Mouse (Mus musculus): ENCODE results near the gene Ctdnep1.
A peak's percentile ranks its signal among the peaks of the same experiment; 100 is the strongest.
"Not testable (repeated sequence)": the region's sequence is repeated elsewhere in the genome, so short reads cannot be mapped to it uniquely, and the experiment has no call there.

Ctdnep1 gene

GRCm38 (mm10) chr11:70012931-70013330 is 32.0 kb downstream of the Ctdnep1 start:
- no peak for DNase-seq (ENCODE audit: low spot score)

GRCm38 (mm10) chr11:70013408-70013807 is 32.5 kb downstream of the Ctdnep1 start:
- DNase-seq (ENCODE audit: low spot score) = no peak

GRCm38 (mm10) chr11:70014051-70014450 is 33.1 kb downstream of the Ctdnep1 start:
- DNase-seq (ENCODE audit: low spot score) = no peak

GRCm38 (mm10) chr11:70014880-70015558 is 34.1 kb downstream of the Ctdnep1 start, which contains the start of gene Acadvl:
Acadvl (minus strand) TSS chr11:70015411.
- peak; percentile 83 for DNase-seq (ENCODE audit: low spot score)

DNA sequence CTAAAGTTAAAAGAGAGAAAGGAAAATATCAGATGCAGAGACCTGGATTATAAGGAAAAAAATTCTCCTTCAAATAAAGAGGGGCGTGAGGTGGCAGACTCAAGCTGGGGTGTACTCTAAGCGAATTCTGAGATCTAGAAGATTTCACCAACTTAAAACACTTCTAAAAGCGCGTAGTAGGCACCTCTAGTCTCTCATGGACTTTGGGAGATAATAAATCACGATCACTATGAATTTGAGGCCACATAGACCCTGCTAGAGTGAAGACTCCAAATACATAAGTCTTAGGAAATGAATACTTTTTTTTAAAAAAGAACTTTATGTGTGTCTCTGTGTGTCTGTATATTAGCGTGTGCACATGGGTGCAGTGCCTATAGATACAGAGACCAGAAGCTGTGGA is 34.7 kb downstream of the Ctdnep1 start:
- no peak for DNase-seq (ENCODE audit: low spot score)

GRCm38 (mm10) chr11:70016177-70016576 is 35.2 kb downstream of the Ctdnep1 start:
- not testable (repeated sequence) for DNase-seq (ENCODE audit: low spot score)

- DNase-seq (ENCODE audit: low spot score) = no peak
These were observed 35.7 kb downstream of the Ctdnep1 start, which contains the start of gene Dlg4 for GRCm38 (mm10) chr11:70016669-70017068. Dlg4 (plus strand) TSS chr11:70016942.

DNA sequence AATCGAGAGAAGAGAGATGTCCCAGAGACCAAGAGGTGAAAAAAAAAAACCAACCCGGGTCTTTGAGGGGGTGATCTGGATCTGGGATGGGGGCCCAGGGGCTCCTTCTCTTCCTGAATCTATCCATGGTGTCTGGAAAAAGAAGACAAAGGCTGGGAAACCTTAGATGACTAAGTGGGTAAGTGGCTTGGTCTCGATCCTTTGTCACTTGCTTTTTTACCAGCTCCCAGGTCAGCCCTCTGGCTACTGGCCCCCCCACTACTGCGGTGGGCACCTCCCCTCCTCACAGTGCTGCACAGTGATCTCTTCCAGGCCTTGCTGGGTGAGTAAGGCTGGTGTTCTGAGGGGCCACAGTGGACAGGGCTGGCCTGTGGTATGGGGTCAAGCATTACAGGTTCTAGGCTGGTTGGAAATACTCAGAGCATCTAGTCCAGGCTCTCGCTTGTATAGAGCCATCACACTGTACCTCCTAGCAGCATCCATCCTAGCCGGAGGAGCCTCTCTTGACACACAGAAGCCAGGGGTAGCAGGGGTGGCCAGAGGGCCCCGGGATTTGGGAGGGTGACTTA is 36.3 kb downstream of the Ctdnep1 start:
- no peak for DNase-seq (ENCODE audit: low spot score)

DNA sequence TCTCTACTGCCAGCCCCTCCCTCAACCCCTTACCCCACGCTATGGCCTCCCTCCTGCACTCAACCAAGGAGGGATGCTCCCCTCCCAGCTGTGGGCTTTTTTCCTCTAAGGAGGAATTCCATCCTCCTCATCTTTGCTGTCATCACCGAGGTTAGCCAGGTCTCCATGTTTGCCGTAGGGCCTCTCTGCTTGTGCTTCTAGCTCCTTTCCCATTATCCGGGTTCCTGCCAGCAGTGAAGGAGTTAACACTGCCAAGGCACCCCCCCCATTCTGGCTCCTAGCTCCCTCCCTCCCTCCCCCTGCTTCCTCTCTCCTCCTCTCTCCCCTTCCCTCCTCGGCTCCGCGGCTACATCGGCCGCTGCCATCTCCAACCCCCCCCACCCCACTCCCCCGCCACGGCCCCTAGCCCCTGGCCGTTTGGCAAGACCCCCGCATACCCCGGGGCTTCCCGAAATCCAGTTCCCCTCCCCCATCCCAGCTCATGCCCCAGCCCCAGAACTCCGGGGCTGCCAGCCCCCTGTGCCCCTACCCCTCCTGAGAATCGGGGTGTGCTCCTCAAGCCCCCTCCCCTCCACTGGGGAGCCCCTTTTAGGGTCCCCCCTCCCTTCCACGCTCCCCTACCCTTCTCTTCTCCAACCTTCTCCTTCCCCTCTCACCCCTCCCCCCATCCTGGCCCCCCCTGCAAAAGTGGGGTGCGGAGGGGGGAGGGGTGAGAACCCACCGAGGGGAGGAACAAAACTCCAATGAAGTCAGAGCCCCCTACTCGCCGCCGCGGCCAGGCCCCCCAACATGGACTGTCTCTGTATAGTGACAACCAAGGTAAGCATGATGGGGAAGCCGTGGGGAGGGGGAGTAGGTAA is 37.4 kb downstream of the Ctdnep1 start:
- peak; percentile 35 for DNase-seq (ENCODE audit: low spot score)

DNA sequence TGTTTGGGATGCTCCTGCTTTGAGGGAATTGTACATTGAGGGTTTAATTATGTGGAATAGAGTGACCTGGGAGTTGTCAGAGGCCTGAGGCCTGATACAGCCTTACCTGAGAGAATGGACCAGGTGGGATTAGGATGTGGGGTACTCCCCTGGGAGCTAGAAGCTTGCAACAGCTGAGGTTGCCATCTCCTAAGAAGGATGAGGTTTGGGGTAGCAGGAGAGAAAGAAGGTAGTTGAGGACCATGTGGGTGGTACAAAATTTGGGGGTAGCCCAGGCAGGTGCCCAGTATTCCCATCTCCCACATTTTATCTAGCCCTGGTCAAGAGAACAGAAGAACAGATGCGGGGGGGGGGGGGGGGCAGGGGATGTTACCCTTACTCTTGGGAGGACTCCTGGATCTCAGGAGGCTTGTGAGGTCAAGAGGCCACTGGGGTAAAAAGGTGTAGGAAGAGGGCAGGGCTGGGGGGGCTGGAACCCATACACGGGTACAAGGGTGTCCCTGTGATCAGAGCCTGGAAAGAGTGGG is 38.6 kb downstream of the Ctdnep1 start:
- DNase-seq (ENCODE audit: low spot score) = no peak

GRCm38 (mm10) chr11:70020022-70020631 is 39.2 kb downstream of the Ctdnep1 start:
- DNase-seq (ENCODE audit: low spot score) = no peak

DNA sequence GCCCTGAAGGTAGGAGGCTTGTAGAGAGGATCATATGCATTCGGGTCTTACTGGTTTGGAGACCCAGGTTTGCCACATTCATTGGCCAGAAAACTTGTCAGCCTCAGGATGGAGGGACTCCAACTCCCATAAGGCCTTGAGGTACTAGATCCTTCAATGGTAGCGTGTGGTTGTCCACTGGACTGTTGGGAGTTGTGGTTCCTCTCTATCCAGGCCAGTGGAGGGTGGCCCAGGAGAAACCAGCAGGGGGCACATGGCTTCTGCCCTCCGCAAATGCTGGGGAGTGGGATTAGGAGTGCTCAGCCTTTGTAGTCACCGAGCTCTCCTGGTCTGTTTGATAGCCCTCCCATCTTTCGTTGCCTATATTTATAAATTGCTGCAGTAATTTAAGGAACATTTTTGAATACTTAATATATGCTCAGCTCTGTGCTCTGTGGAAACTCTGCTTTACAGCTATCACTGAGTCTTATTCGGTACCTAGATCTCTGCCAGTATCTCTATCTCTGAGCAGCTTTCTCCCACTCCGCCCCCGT is 39.8 kb downstream of the Ctdnep1 start:
- peak; percentile 52 for DNase-seq (ENCODE audit: low spot score)

DNA sequence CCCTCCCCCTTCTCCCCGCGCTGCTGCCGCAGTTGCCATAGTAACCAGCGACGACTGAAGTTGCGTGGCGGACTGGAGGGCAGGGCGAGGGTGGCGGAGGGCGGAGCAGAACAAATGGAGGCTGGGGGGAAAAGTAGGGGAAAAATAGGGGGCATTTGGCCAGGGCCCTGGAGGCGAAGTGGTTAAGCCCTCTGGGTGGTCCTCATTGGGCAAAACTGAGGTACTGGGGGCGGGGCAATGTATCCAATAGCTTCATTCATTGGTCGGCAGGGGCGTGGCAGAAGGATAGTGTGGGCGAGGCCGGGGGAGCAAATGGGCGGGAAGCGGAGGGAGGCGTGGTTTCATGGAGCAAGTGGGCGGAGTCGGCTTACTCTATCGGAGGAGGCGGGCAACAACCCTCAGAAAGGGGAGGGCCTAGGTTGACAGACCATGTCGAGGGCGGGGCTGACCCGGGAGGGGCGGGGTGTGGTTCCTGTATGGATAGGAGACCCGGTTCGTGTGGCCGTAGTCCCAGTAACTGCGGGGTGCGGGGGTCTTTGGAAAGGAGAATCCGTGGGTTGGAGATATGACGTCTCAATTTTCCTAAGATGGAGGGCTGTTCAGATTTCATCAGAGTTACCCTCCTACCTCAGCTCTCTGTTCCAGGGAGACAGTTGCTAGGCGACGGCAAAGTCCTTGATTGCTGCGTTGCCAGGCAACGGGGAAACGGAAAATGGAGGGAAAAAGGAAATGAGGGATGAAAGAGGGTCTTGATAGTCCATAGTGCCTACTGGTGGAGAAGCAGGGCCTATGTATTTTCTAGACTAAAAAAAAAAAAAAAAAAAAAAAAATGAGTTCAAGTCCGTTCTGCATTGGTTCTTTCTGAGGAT is 40.5 kb downstream of the Ctdnep1 start:
- peak; percentile 94 for DNase-seq (ENCODE audit: low spot score)

DNA sequence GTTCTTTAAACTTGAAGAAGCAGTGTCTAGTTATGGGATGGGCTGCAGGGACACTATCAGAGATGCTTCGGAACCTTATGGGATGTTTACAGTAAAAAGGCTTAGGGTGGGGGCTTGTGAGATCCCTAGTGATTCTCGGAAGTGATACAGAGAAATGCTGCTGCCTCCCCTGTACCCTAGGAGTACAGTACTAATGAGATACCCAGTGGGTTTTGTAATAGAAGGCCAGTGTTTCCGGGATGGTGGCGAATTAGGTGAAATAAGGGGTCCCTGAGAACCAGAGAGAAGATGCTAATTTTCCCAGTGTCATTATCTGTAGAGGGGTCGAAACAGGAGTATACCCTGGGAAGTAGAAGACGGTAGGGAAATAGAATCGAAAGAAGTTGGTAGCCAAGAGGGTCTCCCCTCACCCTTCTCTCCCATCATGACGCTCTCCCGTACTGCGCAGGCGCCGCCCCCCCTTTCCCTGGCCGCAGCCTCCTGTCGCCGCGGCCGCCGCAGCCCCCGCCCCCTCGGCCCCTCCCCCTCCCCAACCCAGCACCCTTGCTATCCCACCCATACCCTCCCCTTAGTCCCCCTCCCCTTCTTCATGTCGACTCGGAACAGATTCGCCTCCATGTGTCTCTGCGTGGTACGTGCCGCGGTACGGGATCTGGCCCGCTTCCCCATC is 42.7 kb downstream of the Ctdnep1 start:
- no peak for DNase-seq (ENCODE audit: low spot score)

DNA sequence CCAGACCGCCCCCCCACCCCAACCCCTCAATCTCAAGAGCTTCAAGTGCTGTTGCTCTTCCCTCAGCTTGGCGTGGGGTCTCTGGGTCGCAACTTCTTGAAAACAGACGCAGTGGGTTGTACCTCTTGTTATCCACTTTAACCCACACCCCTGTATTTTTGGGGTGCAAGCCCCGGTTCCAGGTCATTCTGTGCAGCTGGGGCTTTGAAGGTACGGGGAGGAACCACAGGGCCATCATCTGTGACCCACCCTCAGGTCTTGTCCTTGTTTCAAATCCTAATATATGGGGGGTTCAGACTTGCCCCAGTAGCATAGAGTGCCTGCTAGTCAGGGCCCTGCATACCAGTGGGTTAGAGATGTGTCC is 43.2 kb downstream of the Ctdnep1 start:
- no peak for DNase-seq (ENCODE audit: low spot score)

GRCm38 (mm10) chr11:70026689-70027088 is 45.7 kb downstream of the Ctdnep1 start:
- DNase-seq (ENCODE audit: low spot score) = no peak

DNA sequence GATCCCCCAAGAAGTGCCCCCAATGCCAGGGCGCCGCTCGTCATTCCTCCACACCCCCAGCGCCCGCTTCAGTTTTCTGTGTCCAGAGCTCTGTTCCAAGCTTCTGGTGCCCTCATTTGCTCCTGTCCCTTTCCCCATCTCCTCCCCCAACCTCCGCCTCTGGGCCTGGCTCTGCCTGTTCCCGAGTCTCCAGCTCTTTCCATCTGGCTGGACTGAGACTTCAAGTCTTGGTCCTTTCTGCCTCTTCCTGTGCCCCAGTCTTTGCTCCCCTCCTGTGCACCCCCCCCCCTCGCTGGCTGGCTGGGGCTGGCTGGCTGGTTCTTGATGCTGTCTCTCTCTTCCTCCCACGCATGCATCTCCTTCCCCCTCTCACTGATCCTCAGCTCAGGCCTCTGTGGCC is 46.4 kb downstream of the Ctdnep1 start:
- no peak for DNase-seq (ENCODE audit: low spot score)

DNA sequence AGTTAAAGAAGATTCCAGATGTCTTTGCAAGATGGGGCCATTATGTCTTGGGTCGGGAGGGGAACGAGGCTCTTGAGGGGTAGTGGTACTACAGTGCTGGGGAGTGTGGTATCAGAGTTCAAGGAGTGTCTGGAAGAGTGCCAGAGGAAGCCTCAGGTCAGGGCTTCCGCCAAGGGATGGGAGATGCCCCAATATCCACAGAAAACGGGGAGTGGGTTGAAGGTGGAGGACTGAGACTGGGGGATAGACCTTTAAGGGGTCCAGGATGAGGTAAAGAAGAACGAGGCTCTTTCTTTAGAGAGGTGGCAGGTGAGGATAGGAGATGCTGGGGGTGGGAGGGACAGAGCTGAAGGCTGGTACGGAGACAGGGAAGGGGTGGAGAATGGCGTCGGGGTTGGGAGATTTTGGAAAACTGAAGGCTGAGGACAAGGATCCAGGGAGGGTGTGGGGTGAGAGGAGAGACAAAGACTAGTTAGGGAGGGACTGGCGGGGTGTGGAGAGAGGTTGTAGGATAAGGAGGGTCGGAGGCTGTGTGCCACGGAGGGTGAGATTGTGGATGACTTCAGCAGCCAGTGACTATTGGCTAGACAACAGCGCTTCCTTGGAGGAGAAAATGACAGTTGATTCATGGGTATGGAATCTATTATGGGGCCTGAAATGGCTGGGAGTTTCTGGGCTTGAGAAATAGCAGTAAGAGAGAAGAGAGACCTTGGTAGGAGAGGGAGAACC is 47.6 kb downstream of the Ctdnep1 start:
- DNase-seq (ENCODE audit: low spot score) = no peak

GRCm38 (mm10) chr11:70029130-70029801 is 48.3 kb downstream of the Ctdnep1 start:
- peak; percentile 56 for DNase-seq (ENCODE audit: low spot score)

Data from urinary bladder, postnatal 25 days (tissue).